Mouse (Mus musculus) heart, adult 8-10 months (tissue): Measurements from ENCODE around the gene Olfr1358. TPM values are rescaled to one million over a fixed set of nuclear protein-coding genes. Genes with fewer than 3 reads are reported as not detected.

Experiments used
- DNase-seq: peaks from one replicate; pipeline ENCODE4 v3.0.0; 2022; ENCODE audit warnings: low spot score
- microRNA-seq: library from miRNA; unstranded; fragments of <30 nt; microRNA quantifications from one replicate; pipeline ENCODE4 v1.2.0, GENCODE M21; 2022
- total RNA-seq, 4 experiments: library from RNA; stranded (reverse); gene quantifications; 2 replicates each; pipeline ENCODE4 v1.2.4; 2022

Olfr1358 gene
- total RNA-seq, 4 experiments from 2014 or later: not detected

- DNase-seq: no peak
Observed at GRCm38 (mm10) chr10:78569686-78570085, 52.5 kb downstream of the Olfr1358 start.

Small RNA genes within 50 kb of the gene (microRNA-seq; reads per million reads assigned to microRNA genes)
- gene Gm27541: not detected

Other genes with a start within 250 kb of the Olfr1358 start
- 100 to 1,000 TPM; 206 to 254 (median 219) TPM for gene Agpat3, start 164.9 kb upstream of the Olfr1358 start, total RNA-seq
- gene Rrp1, start 104.4 kb upstream of the Olfr1358 start, total RNA-seq: 100 to 1,000 TPM in 2 of 4 experiments, 10 to 100 TPM in 2; 87.2 to 106 (median 96.3) TPM
- 10 to 100 TPM; 16.4 to 26.2 (median 24.4) TPM for gene Cstb, start 91.8 kb upstream of the Olfr1358 start, total RNA-seq
- gene Pdxk, start 52.5 kb upstream of the Olfr1358 start, total RNA-seq: 10 to 100 TPM; 12.9 to 14.3 (median 13.4) TPM
- gene Ilvbl, start 56.9 kb downstream of the Olfr1358 start, total RNA-seq: 10 to 100 TPM; 37.2 to 42.0 (median 39.7) TPM
- 10 to 100 TPM; 10.5 to 13.2 (median 12.2) TPM for gene Syde1, start 74.5 kb downstream of the Olfr1358 start, total RNA-seq
- gene Olfr1357, start 100.6 kb downstream of the Olfr1358 start, total RNA-seq: not detected
- gene Casp14, start 200.9 kb downstream of the Olfr1358 start, total RNA-seq: not detected
- not detected for gene Ccdc105, start 235.6 kb downstream of the Olfr1358 start, total RNA-seq